Mouse (Mus musculus): ENCODE measurements around the gene Aimp1. TPM values are rescaled to one million over a fixed set of nuclear protein-coding genes. Genes with fewer than 3 reads are reported as not detected.

Aimp1 gene
- total RNA-seq, 2 experiments from 2014 or later, result 51.9 to 55.3 TPM

Other genes with a start within 250 kb of the Aimp1 start
- not detected for gene Gimd1, start 54.5 kb downstream of the Aimp1 start, total RNA-seq (2021)
- 10 to 100 TPM; 28.8 to 31.2 TPM for gene Tbck, start 226 bp downstream of the Aimp1 start, total RNA-seq (2021)